Mouse (Mus musculus) stomach, postnatal 0 days (tissue): ENCODE measurements around the gene Grm3. TPM values are rescaled to one million over a fixed set of nuclear protein-coding genes. Genes with fewer than 3 reads are reported as not detected.
A peak's percentile ranks its signal among the peaks of the same experiment; 100 is the strongest.

Source experiments
- ATAC-seq: fragments of 200-750 bp; cut with Nextera tagmentation; 2 replicates; pipeline ENCODE4 v1.8.0; 2017; ENCODE audit not compliant: low FRiP score, low TSS enrichment
- DNase-seq: peaks from one replicate; pipeline ENCODE4 v3.0.0-alpha.2; 2016; ENCODE audit warnings: low spot score
- H3K27ac ChIP-seq: fragments of 300-500 bp; sonication (generic); replicated peaks from 2 replicates; pipeline ENCODE4 v1.5.1; 2014; ENCODE audit warnings: mild to moderate bottlenecking, control low read depth
- H3K27me3 ChIP-seq: fragments of 300-500 bp; sonication (generic); 2 replicates; pipeline ENCODE4 v1.6.1; 2014; ENCODE audit warnings: low read length; ENCODE audit not compliant: control insufficient read depth, insufficient read depth
- H3K36me3 ChIP-seq: fragments of 300-500 bp; sonication (generic); 2 replicates; pipeline ENCODE4 v1.6.1; 2014; ENCODE audit warnings: low read length, mixed read lengths; ENCODE audit not compliant: control insufficient read depth, insufficient read depth
- H3K4me1 ChIP-seq: fragments of 300-500 bp; sonication (generic); replicated peaks from 2 replicates; pipeline ENCODE4 v1.6.1; 2014; ENCODE audit warnings: antibody characterized with exemption; ENCODE audit not compliant: control insufficient read depth, insufficient read depth
- H3K4me2 ChIP-seq: fragments of 300-500 bp; sonication (generic); replicated peaks from 2 replicates; pipeline ENCODE4 v1.6.1; 2014; ENCODE audit warnings: low read depth, mild to moderate bottlenecking, control low read depth, moderate library complexity
- H3K4me3 ChIP-seq: fragments of 300-500 bp; sonication (generic); 2 replicates; pipeline ENCODE4 v1.5.1; 2014; ENCODE audit warnings: low read depth, low read length, control low read depth
- H3K9ac ChIP-seq: fragments of 300-500 bp; sonication (generic); 2 replicates; pipeline ENCODE4 v1.6.1; 2014; ENCODE audit warnings: mild to moderate bottlenecking, low read length, control low read depth, mixed read lengths
- H3K9me3 ChIP-seq: fragments of 300-500 bp; sonication (generic); 2 replicates; pipeline ENCODE4 v1.6.1; 2016; ENCODE audit warnings: low read length; ENCODE audit not compliant: control insufficient read depth
- EP300 ChIP-seq: optimal IDR thresholded peaks from 2 replicates; pipeline ENCODE3; 2016; ENCODE audit warnings: antibody characterized with exemption
- whole genome bisulfite sequencing: fragments of 180-500 bp; shearing (Covaris S2); extraction: QIAGEN DNeasy Blood & Tissue Kit; methylation state at CpG from one replicate; pipeline ENCODE4 v1.1.7; 2014; 5-methylcytosine and 5-hydroxymethylcytosine counted together
- polyA plus RNA-seq: library from polyadenylated mRNA; unstranded; fragments of >200 nt; fragmentation: Nextera tagmentation; extraction: Ambion mirVana; gene quantifications from 2 replicates; pipeline ENCODE4 v1.2.1, GENCODE M21; 2015

Grm3 gene
- polyA plus RNA-seq, 1 experiment from 2014 or later: 0.59 TPM

DNA sequence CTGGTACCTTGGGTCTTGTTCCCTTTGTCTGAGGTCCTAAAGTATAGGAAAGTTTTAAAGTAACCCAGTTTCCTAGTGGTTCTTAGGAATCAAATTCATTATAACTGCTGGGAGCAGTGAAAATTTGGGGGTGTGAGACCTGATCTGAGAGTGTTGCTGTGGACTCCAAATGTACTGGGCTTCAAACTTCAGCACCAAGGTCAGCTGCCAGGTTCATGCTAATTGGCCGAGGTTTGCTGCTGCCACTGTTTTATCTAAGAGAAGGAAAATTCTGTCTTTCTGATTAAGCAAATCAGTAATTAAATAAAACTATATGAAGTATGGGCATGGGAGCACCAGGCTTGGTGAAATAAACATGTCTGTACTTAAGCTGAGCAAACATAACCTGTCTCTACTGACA is 278.8 kb downstream of the Grm3 start:
- Histone ChIP-seq H3K9me3 (no peaks in the 10 kb centered on the region), H3K4me2 (no peak overlapping the region), H3K9ac (no peak overlapping the region), H3K36me3 (no peaks in the 10 kb centered on the region), H3K4me1 (no peaks in the 10 kb centered on the region), H3K4me3 (no peak overlapping the region), H3K27ac (no peak overlapping the region), H3K27me3 (no peaks in the 10 kb centered on the region)
- ATAC-seq: no peak
- DNase-seq: peak; percentile 31
- no peak for TF ChIP-seq EP300
- 3% methylated on average over 1 of the region's 1 CpGs for WGBS
